Mouse (Mus musculus) brain, embryonic 14.5 days (tissue): Measurements from ENCODE around the gene Mctp1. TPM values are rescaled to one million over a fixed set of nuclear protein-coding genes. Genes with fewer than 3 reads are reported as not detected.

Experiments used
- DNase-seq: peaks from one replicate; pipeline ENCODE4 v3.0.0-alpha.2; 2011; ENCODE audit warnings: low read depth
- CTCF ChIP-seq: fragments of 200-500 bp; IDR thresholded peaks from 2 replicates; pipeline ENCODE4 v1.5.1; 2012; ENCODE audit warnings: inconsistent platforms, mild to moderate bottlenecking, moderate library complexity, borderline replicate concordance; ENCODE audit not compliant: insufficient read depth, insufficient read length; ENCODE audit errors: extremely low read depth
- POLR2A ChIP-seq: fragments of 200-500 bp; IDR thresholded peaks from 2 replicates; pipeline ENCODE4 v1.6.1; 2012; ENCODE audit warnings: mild to moderate bottlenecking, inconsistent platforms, borderline replicate concordance; ENCODE audit not compliant: poor library complexity, insufficient read depth, insufficient read length, severe bottlenecking; ENCODE audit errors: extremely low read depth
- polyA plus RNA-seq: library from polyadenylated mRNA; depleted of rRNA; stranded (reverse); fragments of >200 nt; gene quantifications from 2 replicates; pipeline ENCODE4 v1.2.3, GENCODE M21; 2012

The Mctp1 gene
- polyA plus RNA-seq, 1 experiment: 2.9 TPM

DNA sequence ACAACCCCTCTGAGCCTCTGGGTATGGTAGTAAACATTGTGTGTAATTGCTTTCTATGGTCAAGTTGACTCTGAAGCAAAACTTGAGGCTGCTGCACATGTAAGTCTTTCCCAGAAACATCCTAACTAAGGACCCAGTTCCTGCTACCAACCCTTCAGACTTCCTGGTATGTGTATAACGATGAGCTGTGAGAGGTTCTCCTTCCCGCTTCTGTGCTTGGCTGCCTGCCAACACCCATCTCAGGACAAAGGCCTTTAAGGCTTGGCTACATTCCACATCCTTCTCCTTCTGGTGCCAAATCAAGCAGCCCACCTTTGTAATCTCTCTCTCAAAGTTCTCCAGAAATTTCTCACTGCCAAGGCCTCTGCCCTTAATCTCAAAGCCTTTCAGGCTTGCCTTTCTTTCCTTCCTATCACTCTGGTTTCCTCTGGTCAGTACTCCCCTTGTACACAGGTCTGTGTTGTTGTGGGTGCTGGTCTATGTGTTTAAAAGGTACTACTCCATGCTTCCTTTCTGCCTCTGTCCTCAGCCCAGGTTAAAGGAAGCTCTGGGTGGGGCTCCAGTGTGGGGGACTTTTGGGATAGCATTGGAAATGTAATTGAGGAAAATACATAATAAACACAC is 99.9 kb downstream of the Mctp1 start:
- DNase-seq: peak; percentile 86
- no peak for TF ChIP-seq CTCF
- TF ChIP-seq POLR2A: no peak

- no peak for TF ChIP-seq POLR2A
- TF ChIP-seq CTCF: no peak
Observed at GRCm38 (mm10) chr13:76515896-76516295, 131.6 kb downstream of the Mctp1 start.

DNA sequence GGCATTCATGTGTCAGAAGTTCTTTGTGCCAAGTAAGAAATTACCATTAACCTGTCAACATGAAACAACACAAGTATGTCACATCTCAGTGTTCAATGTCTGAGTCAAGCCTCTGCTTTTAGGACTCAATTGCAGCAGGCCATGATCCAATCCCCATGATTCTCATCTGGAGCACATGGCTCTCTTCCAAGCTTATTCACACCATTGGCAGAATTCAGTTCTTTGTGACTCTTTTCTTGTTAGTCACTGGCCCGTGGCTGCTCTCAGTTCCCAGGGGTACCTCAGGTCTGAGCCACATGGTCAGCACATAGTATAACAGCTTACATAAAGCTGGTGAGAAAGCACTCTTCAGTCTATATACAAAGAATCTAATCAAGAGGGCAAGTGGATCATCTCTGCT is 138.8 kb downstream of the Mctp1 start:
- TF ChIP-seq CTCF: no peak
- TF ChIP-seq POLR2A: no peak
- DNase-seq: peak; percentile 61

More at GRCm38 (mm10) chr13:76515896-76516295, 131.6 kb downstream of the Mctp1 start:
- no peak for DNase-seq

- TF ChIP-seq CTCF (no peak), POLR2A (no peak)
- no peak for DNase-seq
Observed at GRCm38 (mm10) chr13:76527326-76527725, 143.0 kb downstream of the Mctp1 start.

DNA sequence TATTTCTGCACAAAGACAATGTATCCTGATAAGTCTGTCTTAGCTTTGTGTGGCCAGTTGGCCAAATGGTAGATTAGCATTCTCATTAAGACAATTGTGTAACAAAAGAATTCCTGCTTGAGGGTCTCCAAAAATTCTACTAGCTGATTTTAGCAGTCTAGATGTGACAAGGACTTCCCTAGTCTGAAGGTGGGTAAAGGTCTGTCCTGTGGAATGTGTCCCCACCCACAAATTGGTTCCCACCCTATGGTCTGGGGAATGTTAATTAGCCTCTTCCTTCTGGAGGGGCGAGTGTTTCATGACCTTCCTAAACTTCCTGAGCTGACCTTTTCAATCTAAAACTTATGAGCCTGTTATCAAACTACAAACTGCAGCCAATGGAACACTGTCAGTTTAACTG is 143.4 kb downstream of the Mctp1 start:
- DNase-seq: no peak

GRCm38 (mm10) chr13:76529915-76530314 is 145.6 kb downstream of the Mctp1 start:
- TF ChIP-seq CTCF (no peak), POLR2A (no peak)
- DNase-seq: no peak

More for the DNA sequence above, 143.4 kb downstream of the Mctp1 start:
- no peak for TF ChIP-seq POLR2A

DNA sequence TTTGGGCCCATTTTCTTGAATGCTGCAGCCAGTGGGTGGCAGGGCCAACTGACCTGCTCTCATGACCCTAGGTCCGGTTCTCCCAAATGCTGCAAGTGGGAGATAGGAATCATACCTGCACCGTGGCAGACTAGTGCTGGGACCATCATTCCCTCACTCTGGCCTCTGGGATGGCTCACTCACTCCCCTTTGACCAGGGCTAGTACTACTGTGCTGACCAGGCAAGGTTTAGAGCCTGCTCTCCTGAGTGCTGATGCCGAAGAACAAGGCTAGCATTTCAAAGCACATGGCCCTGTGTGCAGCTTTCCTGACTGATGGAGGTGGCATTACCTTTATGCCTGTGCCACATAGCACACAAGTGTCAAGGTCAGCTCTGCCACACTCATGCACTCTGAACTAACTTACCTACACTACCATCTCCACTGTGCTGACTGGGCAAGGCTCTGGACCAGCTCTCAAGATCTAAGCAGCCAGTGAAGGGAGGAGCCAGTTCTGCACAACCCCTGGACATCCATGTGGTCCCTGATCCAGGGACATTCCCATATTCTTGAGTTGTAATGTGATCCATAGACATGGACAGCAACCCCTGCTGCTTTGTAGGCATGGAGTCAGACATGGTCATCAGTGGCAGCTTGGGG is 146.7 kb downstream of the Mctp1 start:
- no peak for DNase-seq
- no peak for TF ChIP-seq CTCF

- no peak for DNase-seq
- TF ChIP-seq POLR2A: no peak
- no peak for TF ChIP-seq CTCF
Observed at GRCm38 (mm10) chr13:76547854-76548253, 163.5 kb downstream of the Mctp1 start.

- no peak for DNase-seq
- TF ChIP-seq CTCF: no peak
- no peak for TF ChIP-seq POLR2A
Observed at GRCm38 (mm10) chr13:76560918-76561317, 176.6 kb downstream of the Mctp1 start.

DNA sequence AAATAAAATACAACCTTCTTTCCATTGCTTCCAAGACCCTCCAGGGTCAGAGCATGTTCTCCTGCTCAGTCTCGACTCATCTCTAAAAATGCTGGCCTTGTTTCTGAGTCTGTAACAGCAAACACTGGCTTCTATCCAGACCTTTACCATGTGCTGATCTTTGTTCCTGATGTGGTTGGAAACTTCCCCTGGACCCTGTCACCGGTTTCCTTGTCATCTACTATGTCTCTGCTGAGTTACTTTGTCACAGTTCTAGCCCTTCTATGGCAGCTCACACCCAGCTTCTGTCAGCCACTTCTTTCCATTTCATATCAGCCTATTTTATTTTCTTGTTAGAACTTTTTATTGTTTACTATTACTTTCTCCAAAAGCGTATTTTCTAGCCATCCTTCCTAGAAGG is 177.3 kb downstream of the Mctp1 start:
- DNase-seq: no peak
- no peak for TF ChIP-seq POLR2A
- TF ChIP-seq CTCF: no peak

- no peak for TF ChIP-seq POLR2A
- TF ChIP-seq CTCF: no peak
- no peak for DNase-seq
Observed at GRCm38 (mm10) chr13:76564061-76564460, 179.7 kb downstream of the Mctp1 start.

- TF ChIP-seq CTCF (no peak), POLR2A (no peak)
- no peak for DNase-seq
Observed at GRCm38 (mm10) chr13:76566024-76566423, 181.7 kb downstream of the Mctp1 start.
